Mouse (Mus musculus) limb, embryonic 13.5 days (tissue): ENCODE measurements at regions not wholly inside any gene's neighbourhood (a gene's known extent, or its start where the extent isn't known, plus 50 kb on each side); places are given as distances from the start of the nearest gene placed in this dataset.
"Not testable (repeated sequence)": the region's sequence is repeated elsewhere in the genome, so short reads cannot be mapped to it uniquely, and the experiment has no call there.

ENCODE experiments used
- ATAC-seq: fragments of 200-750 bp; cut with Nextera tagmentation; 2 replicates; pipeline ENCODE4 v1.8.0; 2017; ENCODE audit warnings: low read depth, moderate number of reproducible peaks, moderate TSS enrichment; ENCODE audit not compliant: low FRiP score
- H3K27ac ChIP-seq: fragments of 300-500 bp; sonication (generic); 2 replicates; pipeline ENCODE4 v1.5.1; 2015; ENCODE audit warnings: inconsistent platforms, mild to moderate bottlenecking, moderate library complexity
- H3K27me3 ChIP-seq: fragments of 300-500 bp; sonication (generic); 2 replicates; pipeline ENCODE4 v1.6.1; 2015; ENCODE audit warnings: mild to moderate bottlenecking, inconsistent platforms
- H3K36me3 ChIP-seq: fragments of 300-500 bp; sonication (generic); 2 replicates; pipeline ENCODE4 v1.6.1; 2015; ENCODE audit warnings: inconsistent platforms, mild to moderate bottlenecking, moderate library complexity
- H3K4me1 ChIP-seq: fragments of 300-500 bp; sonication (generic); 2 replicates; pipeline ENCODE4 v1.6.1; 2015; ENCODE audit warnings: inconsistent platforms
- H3K4me2 ChIP-seq: fragments of 300-500 bp; sonication (generic); replicated peaks from 2 replicates; pipeline ENCODE4 v1.6.1; 2015; ENCODE audit warnings: inconsistent platforms, mild to moderate bottlenecking, moderate library complexity
- H3K4me3 ChIP-seq: fragments of 300-500 bp; sonication (generic); 2 replicates; pipeline ENCODE4 v1.5.1; 2015; ENCODE audit warnings: moderate library complexity, mild to moderate bottlenecking, inconsistent platforms
- H3K9ac ChIP-seq: fragments of 300-500 bp; sonication (generic); 2 replicates; pipeline ENCODE4 v1.6.1; 2015; ENCODE audit warnings: mild to moderate bottlenecking, inconsistent platforms
- H3K9me3 ChIP-seq: fragments of 300-500 bp; sonication (generic); 2 replicates; pipeline ENCODE4 v1.6.1; 2016; ENCODE audit warnings: inconsistent platforms
- WGBS: fragments of 180-500 bp; shearing (Covaris S2); methylation state at CpG from one replicate; pipeline ENCODE4 v1.1.7; 2015; 5-methylcytosine and 5-hydroxymethylcytosine counted together

GRCm38 (mm10) chr4:146263038-146263685 is 106.5 kb downstream of the Zfp600 start:
- 8% methylated on average over 31 of the region's 51 CpGs for WGBS
- not testable (repeated sequence) for H3K9me3 ChIP-seq, H3K4me1 ChIP-seq, H3K27me3 ChIP-seq, H3K27ac ChIP-seq, H3K36me3 ChIP-seq
- ATAC-seq: peak; percentile 86
- Histone ChIP-seq H3K4me3 (peak overlapping the region; percentile 34), H3K4me2 (peak overlapping the region; percentile 53), H3K9ac (peak overlapping the region; percentile 50; the same call in 1 of the 2 replicates)

- not testable (repeated sequence) for H3K9me3 ChIP-seq, H3K9ac ChIP-seq, H3K4me1 ChIP-seq, H3K36me3 ChIP-seq, H3K4me3 ChIP-seq, ATAC-seq, H3K27ac ChIP-seq, H3K27me3 ChIP-seq
- H3K4me2 ChIP-seq: peak overlapping the region; percentile 53; the same call in 1 of the 2 replicates
- WGBS: 54% methylated on average over 2 of the region's 5 CpGs
These were observed 107.2 kb downstream of the Zfp600 start for GRCm38 (mm10) chr4:146263790-146264189.

- H3K9ac ChIP-seq: not testable (repeated sequence)
- no CpG with 5 or more reads among the region's 14 CpGs for WGBS
These were observed 113.6 kb downstream of the Zfp600 start for GRCm38 (mm10) chr4:146270119-146270747.

More at GRCm38 (mm10) chr4:146270119-146270747, 113.6 kb downstream of the Zfp600 start:
- H3K4me3 ChIP-seq, H3K36me3 ChIP-seq, H3K4me1 ChIP-seq, H3K9me3 ChIP-seq, ATAC-seq, H3K27ac ChIP-seq, H3K4me2 ChIP-seq, H3K27me3 ChIP-seq: not testable (repeated sequence)
